Mouse (Mus musculus): Measurements from ENCODE around the gene Adgrd1. TPM values are rescaled to one million over a fixed set of nuclear protein-coding genes. Genes with fewer than 3 reads are reported as not detected.
A peak's percentile ranks its signal among the peaks of the same experiment; 100 is the strongest.
"Not testable (repeated sequence)": the region's sequence is repeated elsewhere in the genome, so short reads cannot be mapped to it uniquely, and the experiment has no call there.

The Adgrd1 gene
- polyA plus RNA-seq, 1 experiment from 2014 or later: 1.8 TPM

GRCm38 (mm10) chr5:129122491-129122890 lies 25.9 kb downstream of the Adgrd1 start:
- no peak for TF ChIP-seq EP300 (IDR thresholded peaks at IDR 0.05)

DNA sequence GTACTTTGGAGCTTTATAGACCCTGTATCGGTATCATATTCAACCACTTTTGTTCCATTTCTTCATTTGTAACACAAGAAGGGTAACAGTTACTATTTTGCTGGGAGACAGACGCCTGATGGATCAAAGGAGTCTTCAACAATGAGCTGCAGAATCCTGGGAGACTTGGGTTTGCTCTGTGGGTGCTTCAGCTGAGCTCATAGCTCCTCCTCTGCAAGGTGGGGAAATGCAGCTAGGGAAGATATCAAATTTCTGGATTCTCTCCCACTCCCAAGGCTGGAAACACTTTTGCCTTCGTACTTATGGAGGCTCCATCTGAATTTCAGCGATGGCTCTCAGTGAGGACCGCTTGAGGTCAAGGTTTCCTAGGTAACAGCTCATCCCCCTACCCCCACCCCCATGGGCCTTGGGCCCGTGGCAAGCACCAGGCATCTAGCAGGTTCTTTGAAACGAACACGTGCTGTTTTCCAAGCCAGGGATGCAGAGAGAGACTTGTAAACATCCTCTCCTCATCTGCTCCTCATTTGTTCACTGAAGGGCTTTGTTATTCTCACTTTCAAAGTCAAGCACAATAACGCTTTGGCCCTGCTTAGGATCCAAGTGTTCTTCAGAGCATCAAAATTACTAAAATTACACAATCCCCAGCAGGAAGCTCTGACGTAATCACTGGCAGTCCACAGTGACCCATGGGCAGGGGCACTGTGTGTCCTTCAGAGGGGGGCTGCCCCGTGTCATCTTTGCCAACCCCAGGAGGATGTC lies 27.7 kb downstream of the Adgrd1 start:
- Histone ChIP-seq H3K27me3 (replicated peaks; ENCODE audit: insufficient read depth, low read length) (no peaks in the 10 kb centered on the region), H3K9me3 (ENCODE audit: low read length) (no peaks in the 10 kb centered on the region), H3K4me1 (ENCODE audit: insufficient read depth, low read depth, low read length) (no peaks in the 10 kb centered on the region), H3K9ac (replicated peaks; ENCODE audit: low read depth) (no peak overlapping the region), H3K4me3 (ENCODE audit: low read depth, low read length) (no peak overlapping the region), H3K36me3 (ENCODE audit: insufficient read depth, low read length) (no peaks in the 10 kb centered on the region), H3K27ac (ENCODE audit: low read length) (no peak overlapping the region), H3K4me2 (replicated peaks; ENCODE audit: low read depth, low read length) (no peak overlapping the region)
- ATAC-seq (no peak), DNase-seq (ENCODE audit: low spot score) (peak; percentile 6)
- TF ChIP-seq EP300 (IDR thresholded peaks at IDR 0.05) (no peak), CTCF (IDR thresholded peaks at IDR 0.05) (no peak)
- WGBS: 33% methylated on average over 11 of the region's 11 CpGs

More at GRCm38 (mm10) chr5:129122491-129122890, 25.9 kb downstream of the Adgrd1 start:
- ATAC-seq: no peak
- Histone ChIP-seq H3K9me3 (ENCODE audit: low read length) (no peaks in the 10 kb centered on the region), H3K36me3 (ENCODE audit: insufficient read depth, low read length) (no peaks in the 10 kb centered on the region), H3K4me3 (ENCODE audit: low read depth, low read length) (no peak overlapping the region), H3K9ac (replicated peaks; ENCODE audit: low read depth) (no peak overlapping the region), H3K4me2 (replicated peaks; ENCODE audit: low read depth, low read length) (no peak overlapping the region), H3K27ac (ENCODE audit: low read length) (no peak overlapping the region), H3K4me1 (ENCODE audit: insufficient read depth, low read depth, low read length) (no peaks in the 10 kb centered on the region), H3K27me3 (replicated peaks; ENCODE audit: insufficient read depth, low read length) (no peaks in the 10 kb centered on the region)
- 87% methylated on average over 7 of the region's 7 CpGs for WGBS
- DNase-seq (ENCODE audit: low spot score): no peak

DNA sequence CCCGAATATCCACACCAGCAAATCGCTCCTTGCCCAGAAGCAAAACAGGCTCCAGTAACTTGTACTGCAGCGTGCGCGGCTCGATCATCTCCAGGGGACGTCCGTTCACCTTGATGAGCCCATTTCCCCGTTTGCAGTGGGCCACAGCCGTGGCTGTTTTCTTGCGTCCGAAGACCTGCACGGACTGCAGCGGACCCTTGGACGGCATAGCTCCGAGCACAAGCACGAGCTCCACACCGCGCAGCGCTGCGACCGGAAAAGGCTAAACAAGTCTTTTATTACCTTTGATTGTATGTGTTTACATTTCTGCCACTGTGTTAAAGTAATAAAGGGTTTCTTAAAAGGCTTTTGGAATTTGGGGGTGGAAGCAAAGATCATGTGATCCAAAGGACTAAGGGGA lies 31.8 kb downstream of the Adgrd1 start:
- H3K9ac ChIP-seq (replicated peaks; ENCODE audit: low read depth); H3K4me2 ChIP-seq (replicated peaks; ENCODE audit: low read depth, low read length); H3K4me1 ChIP-seq (ENCODE audit: insufficient read depth, low read depth, low read length); H3K4me3 ChIP-seq (ENCODE audit: low read depth, low read length); H3K27me3 ChIP-seq (replicated peaks; ENCODE audit: insufficient read depth, low read length); DNase-seq (ENCODE audit: low spot score); H3K36me3 ChIP-seq (ENCODE audit: insufficient read depth, low read length); ATAC-seq; H3K27ac ChIP-seq (ENCODE audit: low read length); H3K9me3 ChIP-seq (ENCODE audit: low read length): not testable (repeated sequence)
- 93% methylated on average over 22 of the region's 22 CpGs for WGBS

DNA sequence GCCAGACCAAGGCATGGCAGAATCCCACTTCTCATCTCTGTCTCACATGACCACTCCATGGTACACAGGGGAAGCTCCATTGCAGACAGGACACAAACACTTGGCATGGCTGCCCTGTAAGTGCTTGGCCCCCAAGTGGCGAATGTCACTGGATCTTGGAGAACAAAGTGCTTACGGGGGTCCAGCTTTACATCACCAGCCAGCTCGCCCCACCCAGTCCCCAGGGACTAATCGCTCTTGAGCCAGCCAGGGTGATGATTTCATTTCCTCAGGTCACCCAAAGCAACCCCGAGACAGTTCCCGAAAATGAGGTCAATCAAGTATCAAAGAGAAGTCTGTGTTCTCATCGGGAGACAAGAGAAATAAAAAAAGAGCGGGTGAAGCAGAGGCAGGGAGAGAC lies 33.8 kb downstream of the Adgrd1 start:
- no peaks in the 10 kb centered on the region for H3K9me3 ChIP-seq (ENCODE audit: low read length)
- WGBS: 89% methylated on average over 8 of the region's 8 CpGs
- ATAC-seq: no peak
- no peaks in the 10 kb centered on the region for H3K4me1 ChIP-seq (ENCODE audit: insufficient read depth, low read depth, low read length)
- H3K27ac ChIP-seq (ENCODE audit: low read length): no peak overlapping the region
- no peak overlapping the region for H3K4me3 ChIP-seq (ENCODE audit: low read depth, low read length)
- H3K27me3 ChIP-seq (replicated peaks; ENCODE audit: insufficient read depth, low read length): no peaks in the 10 kb centered on the region
- no peak for TF ChIP-seq EP300 (IDR thresholded peaks at IDR 0.05)
- no peak for TF ChIP-seq CTCF (IDR thresholded peaks at IDR 0.05)
- DNase-seq (ENCODE audit: low spot score): no peak
- H3K4me2 ChIP-seq (replicated peaks; ENCODE audit: low read depth, low read length): no peak overlapping the region
- no peak overlapping the region for H3K9ac ChIP-seq (replicated peaks; ENCODE audit: low read depth)
- no peaks in the 10 kb centered on the region for H3K36me3 ChIP-seq (ENCODE audit: insufficient read depth, low read length)

GRCm38 (mm10) chr5:129137405-129137804 lies 40.9 kb downstream of the Adgrd1 start:
- Histone ChIP-seq H3K4me3 (ENCODE audit: low read depth, low read length) (no peak overlapping the region), H3K36me3 (ENCODE audit: insufficient read depth, low read length) (no peaks in the 10 kb centered on the region), H3K9ac (replicated peaks; ENCODE audit: low read depth) (no peak overlapping the region), H3K27me3 (replicated peaks; ENCODE audit: insufficient read depth, low read length) (no peaks in the 10 kb centered on the region), H3K4me2 (replicated peaks; ENCODE audit: low read depth, low read length) (no peak overlapping the region), H3K9me3 (ENCODE audit: low read length) (no peaks in the 10 kb centered on the region), H3K4me1 (ENCODE audit: insufficient read depth, low read depth, low read length) (no peaks in the 10 kb centered on the region), H3K27ac (ENCODE audit: low read length) (no peak overlapping the region)
- 78% methylated on average over 5 of the region's 5 CpGs for WGBS
- no peak for TF ChIP-seq CTCF (IDR thresholded peaks at IDR 0.05)
- no peak for TF ChIP-seq EP300 (IDR thresholded peaks at IDR 0.05)
- DNase-seq (ENCODE audit: low spot score): no peak
- no peak for ATAC-seq

- WGBS: 65% methylated on average over 15 of the region's 15 CpGs
- Histone ChIP-seq H3K4me3 (ENCODE audit: low read depth, low read length) (no peak overlapping the region), H3K4me1 (ENCODE audit: insufficient read depth, low read depth, low read length) (no peaks in the 10 kb centered on the region), H3K4me2 (replicated peaks; ENCODE audit: low read depth, low read length) (no peak overlapping the region), H3K27me3 (replicated peaks; ENCODE audit: insufficient read depth, low read length) (no peaks in the 10 kb centered on the region), H3K27ac (ENCODE audit: low read length) (no peak overlapping the region), H3K9ac (replicated peaks; ENCODE audit: low read depth) (no peak overlapping the region), H3K9me3 (ENCODE audit: low read length) (no peaks in the 10 kb centered on the region), H3K36me3 (ENCODE audit: insufficient read depth, low read length) (no peaks in the 10 kb centered on the region)
- ATAC-seq (0 out of 2 replicates have a peak, but pooled peaks have one; percentile 14), DNase-seq (ENCODE audit: low spot score) (peak; percentile 24)
- no peak for TF ChIP-seq EP300 (IDR thresholded peaks at IDR 0.05)
- TF ChIP-seq CTCF (IDR thresholded peaks at IDR 0.05): no peak
Measured at GRCm38 (mm10) chr5:129138576-129138975, 42.0 kb downstream of the Adgrd1 start.

Data from lung, postnatal 0 days (tissue).